Mouse (Mus musculus): ENCODE measurements around the gene Pym1.
A peak's percentile ranks its signal among the peaks of the same experiment; 100 is the strongest.

Pym1 gene

DNA sequence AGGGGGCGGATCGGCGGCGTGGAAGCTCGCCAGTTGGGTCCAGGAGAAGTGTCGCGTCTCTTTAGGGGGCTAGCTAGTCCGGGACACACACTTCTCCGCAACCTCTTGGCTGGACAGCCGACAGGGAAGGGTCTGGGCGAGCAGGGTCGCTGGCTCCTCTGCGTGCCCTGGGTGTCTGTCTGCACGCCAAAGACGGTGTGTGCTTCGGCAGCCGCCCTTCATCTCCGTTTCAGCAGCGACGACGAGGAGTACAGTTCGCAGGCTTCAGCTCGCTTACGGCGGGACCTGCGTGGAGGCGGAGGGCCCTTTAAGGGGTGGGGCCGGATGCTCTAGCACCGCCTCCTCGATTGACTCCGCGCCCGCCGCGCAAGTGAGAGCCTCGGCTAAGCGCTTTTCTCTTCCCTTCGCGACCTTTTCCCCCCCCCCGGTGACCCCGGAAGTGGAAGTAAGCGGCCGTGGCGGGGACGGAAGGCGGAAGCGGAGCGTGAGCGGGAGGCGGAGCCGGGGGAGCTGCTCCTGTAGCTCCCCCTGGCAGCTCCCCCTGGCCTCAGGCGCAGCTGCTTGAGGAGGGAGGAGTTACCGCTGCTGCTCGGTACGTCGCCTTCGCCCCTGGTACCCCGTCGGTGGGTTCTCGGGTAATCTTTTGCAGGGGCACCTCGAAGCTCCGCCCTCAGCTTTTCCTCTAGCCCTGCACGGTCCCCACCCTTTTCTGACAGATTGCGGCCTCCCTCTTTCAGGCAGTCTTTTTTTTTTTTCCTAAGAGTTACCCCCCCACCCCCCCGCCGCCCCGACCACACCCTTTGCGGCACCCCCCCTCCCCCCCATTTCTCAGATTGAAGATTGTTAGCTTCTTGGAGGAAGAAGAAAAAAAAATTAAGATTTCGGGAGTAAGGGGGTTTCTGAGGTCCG is 57.7 kb downstream of the Pym1 start:
- DNase-seq (ENCODE audit: low read depth), result peak; percentile 94

DNA sequence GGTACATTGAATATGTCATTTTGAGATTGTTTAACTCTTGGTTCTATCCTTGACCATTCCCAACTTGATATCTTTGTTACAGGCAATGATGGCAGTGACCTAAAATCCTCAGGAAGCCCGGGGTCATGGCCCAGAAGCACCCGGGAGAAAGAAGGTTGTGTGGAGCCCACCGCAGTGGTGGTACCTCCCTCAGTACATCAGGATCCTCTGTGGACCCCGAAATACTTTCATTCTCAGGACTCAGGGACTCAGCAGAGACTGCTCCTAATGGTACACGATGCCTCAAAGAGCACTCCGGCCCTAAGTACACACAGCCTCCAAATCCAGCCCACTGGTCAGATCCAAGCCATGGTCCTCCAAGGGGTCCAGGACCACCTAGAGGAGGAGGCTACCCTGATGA is 58.4 kb downstream of the Pym1 start:
- DNase-seq (ENCODE audit: low read depth), result no peak

- DNase-seq (ENCODE audit: low read depth), result no peak
These were observed 59.3 kb downstream of the Pym1 start for GRCm38 (mm10) chr10:128807018-128807417.
